Mouse (Mus musculus) heart, postnatal 4 days (tissue): Measurements from ENCODE around the gene Mia. TPM values are rescaled to one million over a fixed set of nuclear protein-coding genes. Genes with fewer than 3 reads are reported as not detected.

ENCODE experiments used
- DNase-seq: peaks from one replicate; pipeline ENCODE4 v3.0.0; 2021
- total RNA-seq, 2 experiments: library from RNA; stranded (reverse); gene quantifications; 2 replicates each; pipeline ENCODE4 v1.2.3; 2021

Mia gene
- not detected for total RNA-seq

DNA sequence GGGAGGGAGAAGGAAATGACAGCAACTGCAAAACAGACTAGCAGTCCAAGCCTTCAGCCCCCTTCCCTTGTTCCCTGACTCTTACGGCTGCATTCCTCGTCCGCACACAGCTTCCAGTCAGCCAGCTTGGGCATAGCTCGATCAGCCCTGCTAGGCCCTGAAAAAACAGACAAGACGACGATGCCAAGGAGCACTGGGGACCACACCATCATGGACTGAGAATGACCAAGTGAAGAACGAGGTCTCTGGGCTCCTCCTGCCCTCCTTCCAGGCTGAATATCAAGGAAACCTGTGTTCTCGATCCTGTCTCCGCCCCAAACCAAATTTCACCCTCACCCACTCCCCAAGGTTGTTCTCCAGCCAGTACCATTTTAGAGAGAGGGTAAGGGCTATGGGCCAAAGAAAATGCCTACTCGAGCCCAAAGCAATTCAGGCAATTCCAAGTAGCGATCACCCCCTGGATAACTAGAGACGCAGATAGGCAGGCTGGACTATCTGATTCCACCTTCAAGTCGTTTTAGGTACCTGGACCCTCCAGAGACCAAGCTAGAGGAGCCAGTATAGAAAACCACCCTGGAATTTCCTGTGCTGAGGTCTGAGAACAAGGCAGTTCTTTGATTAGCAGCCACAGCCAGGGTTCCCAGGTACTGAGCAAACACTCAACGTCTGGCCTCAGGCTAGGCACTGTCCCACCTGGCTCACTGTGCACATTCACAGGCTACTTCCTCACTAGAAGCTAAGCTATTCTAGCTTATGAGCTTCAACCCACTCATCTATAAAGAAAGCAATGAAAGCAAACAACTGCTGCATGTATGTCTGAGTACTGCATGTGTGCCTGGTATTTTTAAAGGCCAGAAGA, at the start of gene Mia, which contains the start of gene Gm21983:
TSS of gene Mia (minus strand) at position 321 of the 859 bp plus-strand sequence.
TSS of gene Gm21983 (minus strand) at position 250 of the 859 bp plus-strand sequence.
- no peak for DNase-seq

- no peak for DNase-seq
These were observed 47.9 kb upstream of the Mia start for GRCm38 (mm10) chr7:27228865-27229264.

GRCm38 (mm10) chr7:27228281-27228821, 47.4 kb upstream of the Mia start, which contains the start of gene Itpkc:
Itpkc (minus strand) TSS chr7:27228661.
- peak; percentile 91 for DNase-seq

- no peak for DNase-seq
These were observed 46.7 kb upstream of the Mia start for GRCm38 (mm10) chr7:27227676-27228075.

DNA sequence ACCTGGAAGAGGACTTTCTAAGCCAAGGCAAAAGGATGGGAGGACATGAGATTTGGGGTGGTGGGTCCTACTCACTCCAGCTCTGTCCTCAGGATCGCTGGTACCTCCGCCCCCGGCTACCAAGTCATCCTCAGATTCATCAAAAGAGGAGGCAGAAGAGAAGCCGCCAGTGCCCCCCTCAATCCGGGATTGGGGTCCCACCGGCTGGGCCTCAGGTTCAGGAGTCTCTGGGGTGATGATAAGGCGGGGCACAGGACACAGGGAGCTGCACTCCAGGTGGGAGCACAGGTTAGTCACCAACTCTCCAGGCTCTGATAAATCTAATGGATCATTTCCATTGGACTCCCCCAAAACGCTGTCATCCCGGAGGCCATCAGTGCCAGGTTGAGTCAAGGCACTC, 46.3 kb upstream of the Mia start:
- DNase-seq, result no peak

- DNase-seq, result no peak
These were observed 44.1 kb upstream of the Mia start for GRCm38 (mm10) chr7:27224877-27225575.

GRCm38 (mm10) chr7:27222538-27222937, 41.6 kb upstream of the Mia start:
- no peak for DNase-seq

DNA sequence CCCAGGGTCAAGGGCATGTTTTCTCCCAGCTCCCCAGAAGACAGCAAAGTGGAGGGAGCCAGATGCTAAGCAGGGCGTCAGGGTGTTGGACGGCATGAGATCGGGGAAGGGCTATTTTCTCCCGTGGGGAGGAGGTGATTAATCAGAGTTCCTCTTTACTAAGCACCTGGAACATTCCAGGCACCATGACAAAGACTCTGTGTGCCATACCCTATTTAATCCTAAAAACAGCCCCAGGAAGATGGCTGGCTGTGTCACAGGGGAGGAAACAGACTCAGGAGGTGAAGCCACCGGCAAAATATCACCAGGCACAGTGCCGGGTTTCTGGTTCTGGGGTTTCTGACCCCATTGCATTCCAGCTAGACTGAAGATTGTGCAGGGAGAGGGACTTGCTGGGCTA, 41.0 kb upstream of the Mia start:
- DNase-seq, result no peak

- no peak for DNase-seq
These were observed 39.0 kb upstream of the Mia start for GRCm38 (mm10) chr7:27219937-27220336.

- DNase-seq, result no peak
These were observed 37.6 kb upstream of the Mia start for GRCm38 (mm10) chr7:27218586-27218985.

- no peak for DNase-seq
These were observed 31.7 kb upstream of the Mia start for GRCm38 (mm10) chr7:27212626-27213025.

DNA sequence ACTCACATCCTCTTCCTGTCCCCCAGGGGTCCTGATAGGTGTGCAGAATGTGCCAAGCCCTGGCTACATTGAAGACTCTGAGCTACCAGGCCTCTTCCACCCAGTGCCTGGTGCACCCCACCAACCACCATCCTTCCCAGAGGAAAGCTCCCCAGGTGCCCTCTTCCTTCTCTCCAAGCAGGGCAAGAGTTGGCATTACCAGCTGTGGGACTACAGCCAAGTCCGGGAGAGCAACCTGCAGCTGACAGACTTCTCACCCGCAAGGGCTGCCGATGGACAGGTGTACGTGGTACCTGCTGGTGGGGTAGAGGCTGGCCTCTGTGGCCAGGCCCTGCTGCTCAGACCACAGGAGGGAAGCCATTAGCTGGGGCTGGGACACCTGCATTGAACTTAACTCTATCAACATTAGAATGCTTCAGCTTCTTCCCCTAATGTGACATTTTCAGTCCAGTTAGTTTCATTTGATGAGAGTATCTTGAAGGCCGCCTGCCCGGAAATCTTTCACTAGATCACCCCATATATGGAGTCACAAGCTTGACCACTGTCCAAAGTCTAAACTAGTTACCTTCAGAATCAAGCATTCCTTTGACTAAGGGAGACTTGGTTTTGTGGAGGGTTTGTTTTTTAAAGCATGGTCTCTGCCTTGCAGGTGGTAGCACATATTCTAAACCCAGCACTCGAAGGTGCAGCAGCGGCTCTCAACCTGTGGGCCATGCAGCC, 22.9 kb upstream of the Mia start:
- no peak for DNase-seq

GRCm38 (mm10) chr7:27198779-27199178, 17.8 kb upstream of the Mia start:
- DNase-seq, result no peak

DNA sequence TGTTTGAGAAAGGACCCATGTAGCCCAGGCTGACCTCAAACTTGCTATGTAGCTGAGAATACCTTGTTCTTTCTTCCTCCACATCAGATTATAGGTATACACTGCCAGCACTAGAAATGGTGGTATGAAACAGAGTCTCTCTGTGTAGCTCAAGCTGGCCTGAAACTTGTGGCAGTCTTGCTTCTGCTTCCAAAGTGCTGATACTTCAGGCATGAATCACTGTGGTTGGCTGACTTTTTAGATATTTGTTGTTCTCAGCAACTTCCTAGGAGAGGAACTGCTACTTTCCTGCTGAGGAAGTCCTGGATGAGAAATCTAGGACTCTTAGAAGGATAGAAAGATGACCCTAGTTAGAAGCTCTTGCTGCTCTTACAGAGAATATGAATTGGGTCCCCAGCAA, 17.4 kb upstream of the Mia start:
- no peak for DNase-seq

DNA sequence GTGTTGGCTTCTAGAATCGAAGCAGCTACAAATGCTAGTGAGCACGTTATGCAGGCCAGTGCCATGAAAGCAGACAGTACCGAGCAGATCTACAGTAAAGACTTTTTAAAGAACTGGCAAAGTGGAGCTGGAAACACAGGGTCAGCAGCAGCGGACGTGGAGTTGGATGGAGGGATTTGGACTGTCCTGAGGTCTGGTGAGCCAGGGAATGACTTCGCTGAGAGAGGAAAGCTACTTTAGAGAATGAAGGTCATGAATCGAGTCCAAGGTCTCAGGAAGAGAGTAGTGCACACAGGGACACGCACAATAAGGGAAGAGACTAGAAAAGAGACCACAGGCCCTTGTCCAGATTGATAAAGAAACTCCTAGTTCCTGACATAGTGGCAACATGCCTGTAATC, 16.7 kb upstream of the Mia start:
- no peak for DNase-seq

DNA sequence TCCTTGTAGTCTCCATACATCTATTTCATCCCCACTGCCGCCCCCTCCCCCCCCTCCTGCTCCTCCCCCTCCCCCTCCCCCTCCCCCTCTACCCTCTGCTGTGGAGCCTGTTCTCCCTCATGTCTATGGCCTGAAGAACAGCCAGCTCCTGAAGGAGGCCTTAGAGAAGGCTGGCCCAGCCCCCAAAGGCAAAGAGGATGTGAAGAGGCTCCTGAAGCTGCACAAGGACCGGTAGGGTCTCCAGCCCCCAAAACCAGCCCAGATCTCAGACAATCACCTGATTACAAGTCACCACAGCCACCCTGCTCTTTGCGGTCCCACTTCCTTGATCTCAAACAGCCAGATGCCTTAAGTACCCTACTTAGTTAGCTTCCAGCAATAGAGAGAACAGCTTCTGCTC, 16.2 kb upstream of the Mia start:
- DNase-seq, result no peak

DNA sequence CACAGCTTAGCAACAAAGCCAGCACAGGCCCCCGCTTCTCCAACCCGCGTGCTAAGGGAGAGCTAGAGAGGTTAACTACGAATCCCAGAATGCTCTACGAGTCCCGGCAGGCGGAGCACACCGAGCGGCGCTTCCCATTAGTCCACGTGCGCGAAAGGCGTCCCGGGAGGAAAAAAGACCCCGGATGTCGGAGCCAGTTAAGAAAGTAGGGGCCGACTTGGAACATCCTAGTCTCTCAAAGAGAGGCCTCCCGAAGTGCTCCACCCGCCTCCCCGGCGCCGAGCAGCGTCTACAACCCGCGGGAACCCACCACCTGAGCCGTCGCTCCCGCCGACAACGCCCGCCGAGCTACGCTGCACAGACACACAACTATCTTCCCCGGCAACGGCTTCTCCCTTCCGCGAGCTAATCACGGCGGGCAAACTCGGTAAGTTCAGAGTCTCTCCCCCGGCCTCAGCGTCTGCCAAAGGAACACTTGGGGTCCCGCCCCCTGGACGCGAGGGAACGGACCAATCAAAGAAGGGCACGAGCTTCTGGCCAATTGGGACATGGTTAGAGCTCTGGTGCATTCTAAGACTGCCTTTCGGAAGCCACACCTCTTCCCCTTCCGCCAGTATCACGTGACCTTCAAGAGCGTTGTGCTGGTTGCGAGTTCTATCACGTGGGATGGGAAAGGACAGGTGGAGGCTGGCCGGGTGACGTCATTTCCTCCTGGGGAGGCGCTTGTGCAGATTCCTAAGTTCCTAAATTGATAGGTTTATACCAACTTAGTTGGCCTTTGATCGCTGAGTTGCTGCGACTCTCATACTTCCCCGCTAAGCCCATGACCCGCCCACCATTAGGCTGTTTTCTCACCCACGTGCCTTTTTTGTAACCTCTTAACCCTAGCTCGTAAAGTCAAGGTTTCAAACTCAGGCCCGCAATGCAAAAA, 15.0 kb upstream of the Mia start, which contains the start of the genes BC024978 and Snrpa:
TSS of gene BC024978 (plus strand) at position 101 of the 931 bp plus-strand sequence.
TSS of gene Snrpa (minus strand) at position 591 of the 931 bp plus-strand sequence.
- peak; percentile 94 for DNase-seq

DNA sequence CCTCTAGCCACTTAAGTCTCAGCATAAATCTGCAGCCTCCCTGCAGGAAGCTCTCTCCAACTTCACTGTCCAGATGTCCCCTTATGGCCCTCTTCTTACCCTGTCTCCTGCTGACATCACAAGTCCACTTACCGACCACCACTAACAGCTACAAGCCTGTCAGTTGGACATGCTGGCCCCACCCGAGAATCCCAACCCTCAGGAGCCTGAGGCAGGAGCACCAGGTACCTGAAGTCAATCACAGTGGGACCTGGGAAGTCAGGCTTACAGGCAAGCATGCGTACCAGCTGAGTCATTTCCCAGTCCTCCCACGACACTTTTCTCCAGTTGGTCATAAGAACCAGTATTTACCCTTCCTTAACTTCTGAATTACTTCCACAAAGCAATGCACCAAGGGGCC, 12.8 kb upstream of the Mia start:
- no peak for DNase-seq

- DNase-seq, result no peak
These were observed 11.5 kb upstream of the Mia start for GRCm38 (mm10) chr7:27192434-27192833.

DNA sequence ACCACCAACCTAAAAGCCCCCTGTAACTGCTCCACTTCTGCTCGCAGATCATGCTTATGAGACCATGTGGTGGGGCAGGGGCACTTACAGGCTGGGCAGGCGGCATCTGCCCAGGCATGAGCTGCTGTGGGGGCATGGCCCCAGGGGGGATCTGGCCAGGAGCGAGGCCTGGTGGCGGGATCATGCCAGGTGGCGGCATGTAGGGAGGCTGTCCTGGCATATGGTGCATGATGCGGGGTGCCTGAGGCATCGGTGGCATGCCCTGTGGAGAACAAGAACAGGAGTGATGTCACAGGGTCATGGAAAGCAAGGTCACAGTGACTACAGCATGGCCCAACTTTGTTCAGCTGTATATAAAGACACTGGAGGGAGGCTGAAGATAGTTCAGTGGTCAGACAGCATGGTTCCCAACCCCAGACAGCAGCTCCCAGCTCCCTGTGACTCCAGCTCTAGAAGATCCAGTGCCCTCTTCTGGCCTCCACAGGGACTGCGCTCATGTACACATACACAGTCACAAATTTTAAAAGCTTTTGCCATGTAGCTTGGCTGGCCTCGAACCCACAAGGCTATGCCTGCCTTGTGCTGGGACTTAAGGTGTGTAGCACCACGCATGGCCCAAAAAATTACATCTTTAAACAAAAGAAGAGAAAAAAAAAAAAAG, 8.4 kb upstream of the Mia start:
- DNase-seq, result no peak

DNA sequence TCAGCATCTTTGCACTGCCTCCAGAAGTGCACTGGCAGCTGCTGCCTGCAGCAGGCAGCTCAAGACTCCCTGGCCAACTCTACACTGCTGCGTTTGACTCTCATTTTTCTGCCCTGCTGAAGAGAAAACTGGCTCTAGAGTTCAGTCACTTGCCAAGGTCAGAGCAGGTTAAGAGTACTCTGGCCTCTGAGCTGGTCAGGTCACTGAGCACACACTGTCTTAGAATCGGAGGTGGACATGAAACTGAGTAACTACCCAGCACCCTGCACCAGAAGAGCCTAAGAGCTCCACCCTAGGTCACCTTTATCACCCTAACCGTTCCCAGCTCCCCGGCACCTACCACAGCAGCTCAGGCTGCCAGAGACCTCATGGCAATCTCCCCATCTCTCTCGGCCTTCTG, 5.0 kb upstream of the Mia start:
- peak; percentile 4 for DNase-seq
